Mouse (Mus musculus) B cell, adult 2 months (primary cell): Measurements from ENCODE around the gene Wnt5b.

ENCODE experiments used
- DNase-seq, 2 experiments: peaks; one replicate each; pipeline ENCODE4 v3.0.0; 2022

Gene Wnt5b

GRCm38 (mm10) chr6:119449060-119449499 is 95.1 kb downstream of the Wnt5b start:
- DNase-seq: peak; percentile 28 to 30

GRCm38 (mm10) chr6:119448321-119449059 is 95.7 kb downstream of the Wnt5b start:
- no peak for DNase-seq

DNA sequence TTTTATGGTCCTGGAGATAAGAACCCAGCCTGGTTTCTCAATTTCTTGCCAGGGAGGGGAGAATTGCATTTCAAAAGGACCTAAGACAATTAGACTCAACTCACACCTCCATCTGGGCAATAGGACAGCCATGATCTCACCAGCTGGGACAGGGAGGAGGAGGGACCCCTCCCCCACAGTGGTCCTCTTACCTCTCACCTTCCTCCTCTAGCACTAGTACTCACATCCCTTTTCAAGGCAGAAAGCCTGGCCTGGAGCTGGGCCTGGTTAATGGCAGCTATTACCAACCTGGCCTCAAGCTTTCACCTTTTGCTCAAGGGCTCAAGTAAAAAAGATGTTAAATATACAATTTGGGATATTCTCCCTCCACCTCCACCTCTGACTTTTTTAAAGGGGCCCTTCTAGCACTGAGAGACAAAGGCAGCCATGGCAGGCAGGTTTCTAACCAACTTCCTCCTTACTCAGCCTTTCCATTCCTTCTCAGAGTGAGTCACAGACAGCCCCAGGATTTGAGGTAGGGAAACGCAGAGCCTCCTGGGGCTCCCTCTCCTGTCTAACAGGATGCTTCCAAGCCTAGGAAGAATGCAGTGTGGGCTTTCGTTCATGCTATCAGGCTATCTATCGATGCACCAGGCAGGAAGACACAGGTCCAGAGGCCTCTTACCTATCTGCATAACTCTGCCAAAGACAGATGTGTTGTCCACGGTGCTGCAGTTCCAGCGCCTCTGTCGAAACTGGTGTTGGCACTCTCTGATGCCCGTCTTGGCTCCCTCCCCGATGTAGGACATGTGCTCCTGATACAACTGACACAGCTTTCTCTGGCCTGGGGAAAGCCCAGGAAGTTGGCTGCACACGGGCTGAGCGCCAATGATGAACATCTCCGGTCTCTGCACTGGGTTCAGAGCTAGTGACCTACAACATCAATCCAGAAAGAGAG is 98.2 kb downstream of the Wnt5b start:
- DNase-seq: no peak

DNA sequence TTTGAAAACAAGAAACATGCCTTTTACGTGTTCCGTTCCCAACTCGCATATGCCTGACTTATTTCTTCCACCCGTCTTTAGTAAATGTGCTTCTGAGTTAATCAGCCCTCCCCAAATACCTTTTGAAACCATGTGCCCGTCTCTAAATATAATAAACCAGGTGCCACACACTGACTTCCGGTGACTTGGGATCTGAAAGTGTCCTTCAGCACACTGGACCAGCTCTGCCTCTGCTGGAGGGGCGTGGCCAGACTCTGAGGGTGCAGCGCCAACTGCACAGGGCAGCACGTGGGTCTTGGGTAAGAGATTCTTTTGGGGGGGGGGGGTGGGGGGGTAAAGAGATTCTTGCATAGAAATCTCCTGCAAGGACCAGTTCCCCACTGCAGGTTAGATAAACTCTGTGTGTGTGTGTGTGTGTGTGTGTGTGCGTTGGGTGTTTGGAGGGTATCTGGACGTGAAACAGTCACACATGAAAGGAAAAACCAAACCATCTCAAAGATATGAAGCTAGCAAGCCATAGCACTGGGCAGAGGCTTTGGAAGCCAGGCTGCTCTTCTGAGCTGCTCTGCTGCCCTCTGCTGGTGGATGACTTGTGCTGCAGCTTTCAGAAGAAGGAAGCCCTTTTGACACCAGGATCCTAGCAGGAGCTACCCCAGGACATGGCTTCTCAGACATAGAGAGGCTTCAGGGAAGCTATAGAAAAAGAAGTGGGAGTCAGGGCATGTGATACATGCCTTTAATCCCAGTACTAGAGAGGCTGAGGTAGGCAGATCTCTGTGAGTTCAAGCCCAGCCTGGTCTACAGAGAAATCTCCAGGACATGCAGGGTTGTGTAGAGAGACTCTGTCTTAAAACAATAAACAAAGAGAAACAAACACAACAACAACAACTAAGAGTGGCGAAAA is 100.2 kb downstream of the Wnt5b start:
- DNase-seq: peak; percentile 85 to 86

DNA sequence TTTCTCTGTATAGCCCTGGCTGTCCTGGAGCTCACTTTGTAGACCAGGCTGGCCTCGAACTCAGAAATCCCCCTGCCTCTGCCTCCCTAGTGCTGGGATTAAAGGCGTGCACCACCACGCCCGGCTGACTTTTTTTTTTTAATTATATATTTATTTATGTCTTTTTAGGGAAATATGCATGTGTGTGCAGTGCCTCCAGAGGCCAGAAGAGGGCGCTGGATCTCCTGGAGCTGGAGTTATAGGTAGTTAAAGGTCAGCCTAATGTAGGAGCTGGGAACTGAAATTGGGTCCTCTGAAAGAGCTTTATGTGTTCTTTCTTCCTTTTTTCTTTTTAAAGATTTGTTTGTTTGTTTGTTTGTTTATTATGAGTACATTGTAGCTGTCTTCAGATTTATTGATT is 101.4 kb downstream of the Wnt5b start:
- DNase-seq: peak; percentile 47 to 55

DNA sequence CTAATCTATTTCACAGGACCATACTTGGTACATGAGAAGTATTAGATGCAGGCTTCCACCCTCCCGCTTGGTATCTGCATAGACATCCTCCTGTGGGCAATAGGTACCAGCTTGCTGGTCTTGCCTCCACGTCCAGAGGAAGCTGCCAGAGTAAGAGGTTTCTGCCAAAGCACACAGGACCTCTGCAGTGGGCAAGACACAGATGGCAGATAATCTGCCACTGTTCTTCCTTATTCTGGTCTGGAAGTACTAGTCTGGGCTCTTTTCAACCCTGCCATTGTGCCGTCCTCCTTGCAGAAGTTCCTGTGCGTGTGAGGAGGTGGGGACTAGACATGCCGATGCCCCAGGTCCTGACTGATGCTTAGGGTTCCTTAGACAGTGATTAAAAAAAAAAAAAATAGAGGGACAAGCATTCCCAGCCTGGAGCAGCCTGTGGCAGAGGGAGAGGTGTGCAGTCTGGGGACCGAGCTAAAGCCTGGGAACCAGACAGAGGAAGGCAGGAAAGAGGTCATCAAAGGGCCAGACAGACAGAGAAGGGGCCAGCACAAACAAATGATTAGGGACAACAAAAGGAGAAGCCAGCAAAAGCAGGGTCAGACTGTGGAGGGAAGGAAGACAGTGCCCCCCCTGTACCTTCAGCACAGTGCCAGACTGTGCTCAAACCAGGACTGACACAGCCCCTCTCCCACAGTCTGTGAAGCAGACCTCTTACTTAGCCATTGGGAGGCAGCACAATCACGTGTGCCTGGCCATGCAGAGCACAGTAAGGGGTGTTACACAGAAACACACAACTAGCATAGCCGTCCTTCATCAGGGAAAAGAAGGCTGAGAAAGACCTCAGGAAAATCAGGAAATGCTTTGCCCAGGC is 106.0 kb downstream of the Wnt5b start:
- DNase-seq: no peak

DNA sequence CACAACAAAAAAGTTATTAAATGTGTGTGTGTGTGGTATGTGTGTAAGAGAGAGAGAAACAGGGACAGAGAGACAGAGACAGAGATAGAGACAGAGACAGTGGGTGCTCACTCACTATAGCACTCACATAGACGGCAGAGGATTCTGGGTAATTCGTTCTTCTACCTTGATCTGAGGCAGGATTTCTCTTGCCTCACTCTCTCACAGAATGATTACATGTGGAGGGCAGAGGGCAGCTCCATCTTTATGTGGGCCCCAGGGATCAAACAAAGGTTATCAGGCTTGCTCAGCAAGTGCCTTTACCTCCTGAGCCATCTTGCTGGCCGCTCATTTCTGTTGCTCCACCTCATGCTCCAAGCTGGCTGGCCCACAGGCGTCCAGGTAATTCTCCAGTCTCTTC is 109.8 kb downstream of the Wnt5b start:
- no peak for DNase-seq

DNA sequence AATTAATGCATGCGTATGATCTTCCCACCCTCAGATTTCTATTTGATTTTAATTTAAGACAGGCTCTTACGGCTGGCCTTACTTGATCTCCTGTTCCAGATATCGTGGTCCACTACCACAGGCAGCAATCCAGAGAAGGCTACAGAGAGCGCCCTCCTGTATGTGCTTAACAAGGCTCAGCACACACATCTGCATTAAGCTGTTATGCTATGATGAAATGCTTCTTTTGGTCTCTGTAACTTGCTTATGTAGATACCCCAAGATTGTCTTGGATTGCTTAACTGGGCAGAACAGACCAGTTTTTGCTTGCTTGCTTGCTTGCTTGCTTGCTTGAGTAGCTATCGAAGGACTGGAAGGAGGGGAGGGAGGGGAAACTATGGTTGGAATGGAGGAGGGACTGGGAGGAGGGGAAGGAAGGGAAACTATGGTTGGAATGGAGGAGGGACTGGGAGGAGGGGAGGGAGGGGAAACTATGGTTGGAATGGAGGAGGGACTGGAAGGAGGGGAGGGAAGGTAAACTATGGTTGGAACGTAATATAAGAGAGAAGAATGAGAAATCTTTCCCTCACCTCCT is 112.3 kb downstream of the Wnt5b start:
- no peak for DNase-seq

- peak; percentile 51 to 62 for DNase-seq
Observed at GRCm38 (mm10) chr6:119430508-119430907, 113.6 kb downstream of the Wnt5b start.

GRCm38 (mm10) chr6:119429311-119429710 is 114.8 kb downstream of the Wnt5b start:
- no peak for DNase-seq

GRCm38 (mm10) chr6:119428611-119429010 is 115.5 kb downstream of the Wnt5b start:
- DNase-seq: peak; percentile 67

GRCm38 (mm10) chr6:119421001-119421400 is 123.1 kb downstream of the Wnt5b start:
- no peak for DNase-seq

GRCm38 (mm10) chr6:119420357-119420756 is 123.8 kb downstream of the Wnt5b start:
- DNase-seq: no peak

- no peak for DNase-seq
Observed at GRCm38 (mm10) chr6:119419412-119419811, 124.7 kb downstream of the Wnt5b start.

- DNase-seq: no peak
Observed at GRCm38 (mm10) chr6:119418392-119419251, 125.5 kb downstream of the Wnt5b start.

- DNase-seq: no peak
Observed at GRCm38 (mm10) chr6:119417821-119418220, 126.3 kb downstream of the Wnt5b start.

DNA sequence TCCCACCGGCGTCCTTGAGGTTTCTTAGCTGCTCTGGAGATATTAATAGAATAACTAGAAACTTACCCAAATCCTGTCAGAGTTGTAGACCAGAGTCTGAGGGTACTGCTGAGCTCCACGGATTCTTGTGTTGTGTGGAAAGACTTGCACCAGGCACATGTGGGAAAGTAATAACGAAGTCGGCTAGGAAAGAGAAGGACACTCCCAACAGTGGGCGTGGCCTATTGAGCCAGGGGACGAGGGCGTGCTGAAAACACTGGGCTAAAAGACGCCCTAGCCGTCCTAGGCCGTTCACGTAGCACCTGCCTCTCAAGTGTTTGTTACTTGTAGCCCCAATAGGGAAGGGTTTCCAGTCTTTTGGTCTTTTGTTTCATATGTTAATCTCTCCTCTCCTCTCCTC is 126.8 kb downstream of the Wnt5b start, which contains the start of gene Adipor2:
Gene Adipor2 (minus strand): TSS at position 351 of the 400 bp plus-strand sequence.
- DNase-seq: peak; percentile 17 to 20

DNA sequence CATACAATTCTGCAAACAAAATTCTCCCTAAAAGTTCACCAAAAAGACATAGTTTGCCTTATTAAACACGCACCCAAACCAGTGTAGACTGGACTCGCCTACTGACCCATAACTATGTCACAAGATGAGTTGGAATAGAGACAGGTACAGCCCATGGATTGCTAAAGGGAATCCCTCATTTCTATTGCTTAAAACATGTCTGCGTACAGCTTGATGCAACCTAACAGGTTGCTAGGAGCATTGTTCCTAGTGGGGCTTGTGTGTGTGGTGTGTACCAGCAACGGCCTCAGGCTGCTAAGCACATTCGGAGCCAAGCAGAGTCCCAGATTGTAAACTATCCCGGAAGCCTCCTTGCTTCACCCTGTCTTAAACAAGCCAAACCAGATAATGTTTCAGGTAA is 127.5 kb downstream of the Wnt5b start:
- no peak for DNase-seq

GRCm38 (mm10) chr6:119414262-119415043 is 129.7 kb downstream of the Wnt5b start:
- DNase-seq: no peak
